Mouse (Mus musculus) common myeloid progenitor, adult 5-6 weeks (primary cell): ENCODE data around the gene Chac2. TPM values are rescaled to one million over a fixed set of nuclear protein-coding genes. Genes with fewer than 3 reads are reported as not detected.
"Not testable (repeated sequence)": the region's sequence is repeated elsewhere in the genome, so short reads cannot be mapped to it uniquely, and the experiment has no call there.

Experiments
- ATAC-seq: replicated peaks from 2 replicates; pipeline ENCODE4 v1.8.0; 2016; ENCODE audit warnings: low read depth, mild to moderate bottlenecking, moderate TSS enrichment, inconsistent platforms; ENCODE audit not compliant: poor library complexity, severe bottlenecking
- total RNA-seq: library from RNA; stranded (forward); fragments of 200-1000, 187-1606 nt; gene quantifications from 2 replicates; pipeline ENCODE4 v1.2.3, GENCODE M21; 2017

The Chac2 gene
- total RNA-seq = 19.2 and 22.8 TPM in 2 replicates

DNA sequence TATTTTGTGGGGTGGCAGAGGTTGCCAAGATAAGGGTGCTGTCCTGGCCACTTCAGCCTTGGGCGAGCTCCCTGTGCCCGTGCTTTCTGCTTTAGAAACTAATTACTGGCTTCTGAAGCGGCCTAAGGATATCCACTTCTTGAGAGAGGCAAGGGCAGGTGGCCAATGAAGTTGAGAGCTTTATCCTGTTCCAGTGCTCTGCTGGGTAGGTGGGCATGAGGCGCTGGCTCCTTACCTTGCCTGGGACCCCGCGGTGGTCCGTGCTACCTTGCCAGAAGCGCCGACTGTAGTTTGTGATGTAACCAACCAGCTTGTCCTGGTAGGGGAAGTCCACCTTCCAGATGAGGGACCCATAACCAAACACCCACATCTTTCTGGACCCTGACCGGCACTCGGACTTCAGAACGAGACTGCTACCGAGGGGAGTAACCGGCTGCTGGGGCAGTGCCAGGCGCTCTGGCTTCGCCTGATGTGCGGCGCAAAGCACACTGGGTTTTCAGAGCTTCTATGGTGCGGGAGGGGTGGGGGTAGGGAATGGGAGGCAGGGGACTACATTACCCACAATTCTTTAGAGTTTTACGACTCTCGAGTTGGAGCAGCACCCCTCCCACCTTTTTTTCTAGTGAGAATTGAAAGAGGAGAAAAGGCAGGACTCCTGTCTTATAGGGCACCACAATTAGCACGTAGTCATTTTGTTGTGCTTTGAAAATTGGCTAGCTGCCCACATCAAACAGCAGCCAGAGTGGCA, at the start of gene Chac2:
Gene Chac2, minus strand, starts transcription at position 474 of the 748 bp plus-strand sequence.
- peak; percentile 98 for ATAC-seq

- no peak for ATAC-seq
Measured at GRCm38 (mm10) chr11:31034958-31035357, 48.8 kb upstream of the Chac2 start.

DNA sequence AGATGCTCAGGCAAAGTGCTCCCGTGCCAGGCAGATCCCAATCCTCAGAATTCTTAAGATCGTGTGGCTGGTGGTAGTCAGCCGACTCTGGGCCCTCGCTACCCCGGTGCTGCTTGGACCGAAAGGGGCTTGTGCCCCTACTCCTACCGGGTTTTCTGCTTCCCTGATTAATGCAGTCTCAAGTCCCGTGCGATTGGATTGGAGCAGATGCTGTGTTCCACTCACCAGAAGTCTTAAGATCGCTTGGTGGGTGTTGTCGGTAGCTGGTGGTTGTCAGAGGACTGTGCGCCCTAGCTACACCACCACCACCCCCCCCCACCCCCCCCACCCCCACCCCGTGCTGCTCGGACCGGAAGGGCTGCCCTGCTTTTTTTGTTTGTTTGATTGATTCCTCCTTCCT, 31.3 kb upstream of the Chac2 start:
- not testable (repeated sequence) for ATAC-seq

DNA sequence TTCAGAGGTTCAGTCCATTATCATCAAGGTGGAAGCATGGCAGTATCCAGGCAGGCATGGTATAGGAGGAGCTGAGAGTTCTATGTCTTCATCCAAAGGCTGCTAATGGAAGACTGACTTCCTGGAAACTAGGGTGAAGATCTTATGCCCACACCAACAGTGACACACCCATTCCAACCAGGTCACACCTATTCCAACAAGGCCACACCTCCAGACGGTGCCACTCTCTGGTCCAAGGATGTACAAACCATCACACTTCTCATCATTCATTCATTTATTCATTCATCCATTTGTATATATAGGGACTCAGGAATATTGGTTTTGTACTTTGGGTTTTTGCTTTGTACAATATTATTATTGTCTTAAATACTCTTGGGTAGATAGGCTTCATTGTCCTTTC, 23.5 kb upstream of the Chac2 start:
- not testable (repeated sequence) for ATAC-seq

DNA sequence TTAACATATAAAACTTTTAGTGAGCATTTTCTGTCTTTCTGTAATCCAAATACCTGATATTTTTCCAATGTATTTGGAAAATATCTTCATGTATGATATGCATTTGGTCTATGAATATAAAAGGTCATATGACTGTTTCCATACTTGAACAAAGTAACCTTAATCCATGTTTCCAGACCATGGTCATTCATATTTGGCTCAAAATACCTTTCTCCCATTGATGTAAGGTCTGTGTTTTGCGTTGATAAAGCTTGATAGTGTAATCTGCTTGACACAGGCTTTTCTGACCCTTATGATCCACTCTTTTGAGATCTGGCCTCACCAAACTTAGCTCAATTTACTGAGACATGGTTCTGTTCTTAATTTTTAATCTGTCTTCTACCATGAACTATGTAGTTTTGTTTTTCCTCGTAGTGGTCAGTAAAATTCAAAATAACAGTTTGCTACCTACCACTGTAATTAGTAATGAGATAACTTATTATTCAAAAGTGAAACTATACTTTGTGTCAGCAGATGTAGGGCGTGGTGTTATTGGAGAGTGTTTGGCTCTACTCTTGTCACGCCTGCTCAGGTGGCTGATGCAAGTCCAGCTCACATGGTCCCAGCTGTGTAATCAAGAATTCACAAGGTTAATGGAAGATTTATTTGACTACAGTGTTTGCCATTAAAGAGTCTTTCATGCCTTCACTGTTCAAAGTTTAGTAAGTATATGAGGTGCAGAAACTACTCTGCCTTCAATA, 15.2 kb upstream of the Chac2 start:
- ATAC-seq = peak; percentile 33; the same call in 1 of the 2 replicates

- peak; percentile 91 for ATAC-seq
Measured at GRCm38 (mm10) chr11:31000028-31000427, 13.9 kb upstream of the Chac2 start.

GRCm38 (mm10) chr11:30998704-30999103, 12.6 kb upstream of the Chac2 start:
- ATAC-seq = no peak

GRCm38 (mm10) chr11:30998199-30998598, 12.0 kb upstream of the Chac2 start:
- no peak for ATAC-seq

- no peak for ATAC-seq
Measured at GRCm38 (mm10) chr11:30996670-30997069, 10.5 kb upstream of the Chac2 start.

DNA sequence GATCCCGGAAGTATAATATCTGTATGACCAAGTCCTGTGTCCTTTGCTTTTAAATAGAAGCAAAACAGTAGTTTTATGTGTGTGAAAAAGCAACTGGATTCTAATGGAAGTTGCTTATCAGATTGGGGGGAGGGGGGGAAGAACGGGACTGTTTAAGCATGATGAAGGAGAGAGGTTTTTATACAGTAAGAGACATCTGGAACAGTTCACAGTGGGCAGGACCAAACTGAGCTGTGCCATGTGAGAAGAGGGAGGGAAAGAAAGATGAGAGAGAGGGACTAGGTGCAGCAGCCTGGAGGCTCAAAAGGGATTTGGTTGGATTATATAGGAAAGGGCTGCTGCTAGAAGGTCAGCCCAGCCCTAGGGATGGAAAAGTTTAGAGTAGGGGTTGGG, 471 bp upstream of the Chac2 start:
- peak; percentile 40 for ATAC-seq

DNA sequence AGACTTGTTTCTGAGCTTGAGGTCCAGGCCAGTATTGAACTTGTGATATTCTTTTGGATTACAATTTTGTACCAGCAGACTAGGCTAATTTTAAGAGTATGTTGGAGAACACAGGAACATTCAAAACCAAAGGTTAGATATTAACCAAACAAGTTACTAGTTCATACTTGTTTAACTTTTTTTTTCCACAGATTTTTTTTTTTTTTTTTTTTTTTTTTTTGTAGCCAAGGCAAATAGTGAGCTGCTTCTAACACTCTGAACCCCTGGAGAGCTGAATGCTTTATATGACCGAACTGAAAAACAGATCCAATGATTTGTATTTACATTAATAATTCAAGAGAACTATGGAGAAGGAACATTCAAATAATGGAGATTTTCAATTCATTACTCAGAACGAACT, 913 bp downstream of the Chac2 start:
- no peak for ATAC-seq

DNA sequence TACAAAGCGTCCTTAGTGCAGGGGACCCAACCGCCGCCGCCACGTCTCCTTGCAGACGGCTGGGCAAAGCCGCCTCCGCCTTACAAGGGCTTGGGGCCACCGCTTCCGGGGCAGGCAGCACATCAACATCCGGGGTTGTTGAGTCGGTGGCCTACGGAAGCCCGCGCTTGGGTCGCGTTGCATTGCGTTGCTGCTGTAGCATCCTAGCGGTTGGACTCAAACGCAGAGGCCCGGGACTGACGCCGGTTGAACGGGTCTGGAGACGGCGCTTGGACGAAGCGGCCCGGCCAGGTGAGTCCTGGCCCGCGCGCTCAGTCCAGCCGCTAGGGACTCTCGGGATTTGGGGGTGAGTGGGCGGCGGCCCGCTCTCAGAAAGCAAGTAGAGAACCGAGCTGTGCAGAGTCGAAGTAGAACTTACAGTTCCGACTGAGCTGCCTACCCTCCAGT, 31.8 kb downstream of the Chac2 start, which contains the start of gene Erlec1:
Gene Erlec1, minus strand, starts transcription at position 57 of the 447 bp plus-strand sequence.
- ATAC-seq = peak; percentile 98

- peak; percentile 75 for ATAC-seq
Measured at GRCm38 (mm10) chr11:30953469-30954154, 32.5 kb downstream of the Chac2 start.

DNA sequence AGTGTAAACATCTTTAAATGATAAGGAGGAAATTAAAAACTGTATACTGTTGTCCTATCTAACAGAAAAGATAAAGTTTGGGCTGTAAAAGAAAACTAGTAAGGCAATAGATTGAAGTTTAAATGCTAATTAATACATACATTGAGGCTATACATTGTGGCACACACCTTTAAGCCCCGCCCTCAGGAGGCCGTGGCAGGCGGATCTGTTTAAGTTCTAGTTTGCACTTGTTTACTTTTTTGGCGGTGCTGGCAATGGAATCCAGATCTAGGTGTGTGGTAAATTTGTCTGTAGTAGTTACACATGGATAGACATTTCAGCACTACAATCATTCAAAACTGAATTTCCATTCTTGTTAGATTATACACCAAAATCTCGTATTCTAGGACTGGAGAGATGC, 33.3 kb downstream of the Chac2 start:
- ATAC-seq = no peak

GRCm38 (mm10) chr11:30943522-30943921, 42.6 kb downstream of the Chac2 start:
- ATAC-seq = peak; percentile 60; the same call in 1 of the 2 replicates

DNA sequence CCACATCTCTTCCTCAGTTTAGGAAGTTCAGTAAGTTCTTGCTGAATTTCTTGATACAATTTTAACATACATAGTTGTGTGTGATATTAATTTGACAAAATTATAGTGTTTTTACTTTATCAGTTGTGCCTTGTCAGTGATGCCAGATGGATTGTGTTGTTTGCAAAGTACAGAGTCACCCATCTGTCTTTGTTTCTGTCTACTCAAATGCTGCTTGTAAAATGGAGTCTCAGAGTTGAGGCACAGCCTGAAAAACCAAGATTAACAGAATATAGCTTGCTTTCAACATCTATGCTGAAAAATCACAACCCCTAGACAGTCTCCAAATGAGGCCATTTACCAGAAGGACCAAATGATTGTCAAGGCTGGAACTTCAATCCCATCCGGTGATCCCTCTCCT, 57.7 kb downstream of the Chac2 start:
- ATAC-seq = no peak

DNA sequence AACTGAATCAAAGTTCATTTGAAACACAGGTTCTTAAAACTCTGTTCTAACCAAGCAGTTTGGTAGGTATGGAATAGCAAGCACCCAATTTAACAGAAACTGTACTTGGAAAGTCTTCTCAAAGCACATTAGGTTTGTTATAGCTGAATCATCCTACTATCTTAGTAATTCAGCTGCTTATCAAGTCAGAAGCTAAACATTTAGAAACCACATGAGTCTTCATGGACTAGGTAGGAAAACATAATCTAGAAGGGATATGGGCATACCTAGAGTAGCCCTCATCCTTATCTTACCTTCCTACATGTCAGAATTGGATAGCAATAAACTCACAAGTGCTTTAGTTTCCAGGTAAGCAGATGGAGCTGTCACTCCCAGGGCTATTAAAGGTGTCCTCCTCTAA, 58.1 kb downstream of the Chac2 start:
- ATAC-seq = peak; percentile 50
